Mouse (Mus musculus) embryonic fibroblast, embryonic 13.5 days (primary cell): ENCODE measurements around the gene Cdkl3. TPM values are rescaled to one million over a fixed set of nuclear protein-coding genes. Genes with fewer than 3 reads are reported as not detected.

Source experiments
- H3K27ac ChIP-seq: 2 replicates; pipeline ENCODE4 v1.5.1; 2012; ENCODE audit warnings: low read length, control low read depth, inconsistent platforms; ENCODE audit not compliant: insufficient read depth
- H3K4me1 ChIP-seq: 2 replicates; pipeline ENCODE4 v1.6.1; 2011; ENCODE audit warnings: low read length; ENCODE audit not compliant: control insufficient read depth, insufficient read depth
- H3K4me3 ChIP-seq: 2 replicates; pipeline ENCODE4 v1.5.1; 2011; ENCODE audit warnings: mild to moderate bottlenecking, control low read depth, low read length; ENCODE audit not compliant: insufficient read depth
- CTCF ChIP-seq: IDR thresholded peaks from 2 replicates; pipeline ENCODE4 v1.5.1; 2011; ENCODE audit warnings: mild to moderate bottlenecking, control low read depth, low read length, moderate library complexity, borderline replicate concordance; ENCODE audit not compliant: insufficient read depth
- POLR2A ChIP-seq: IDR thresholded peaks from 2 replicates; pipeline ENCODE4 v1.6.1; 2011; ENCODE audit warnings: low read depth, mild to moderate bottlenecking, control low read depth, low read length, moderate library complexity
- polyA plus RNA-seq: library from polyadenylated mRNA; stranded (reverse); fragments of >200 nt; gene quantifications from 2 replicates; pipeline ENCODE4 v1.2.4, GENCODE M21; 2011; ENCODE audit warnings: low read depth; ENCODE audit not compliant: missing spikeins, insufficient read length

Cdkl3 gene
- polyA plus RNA-seq, 1 experiment = 11.7 TPM

DNA sequence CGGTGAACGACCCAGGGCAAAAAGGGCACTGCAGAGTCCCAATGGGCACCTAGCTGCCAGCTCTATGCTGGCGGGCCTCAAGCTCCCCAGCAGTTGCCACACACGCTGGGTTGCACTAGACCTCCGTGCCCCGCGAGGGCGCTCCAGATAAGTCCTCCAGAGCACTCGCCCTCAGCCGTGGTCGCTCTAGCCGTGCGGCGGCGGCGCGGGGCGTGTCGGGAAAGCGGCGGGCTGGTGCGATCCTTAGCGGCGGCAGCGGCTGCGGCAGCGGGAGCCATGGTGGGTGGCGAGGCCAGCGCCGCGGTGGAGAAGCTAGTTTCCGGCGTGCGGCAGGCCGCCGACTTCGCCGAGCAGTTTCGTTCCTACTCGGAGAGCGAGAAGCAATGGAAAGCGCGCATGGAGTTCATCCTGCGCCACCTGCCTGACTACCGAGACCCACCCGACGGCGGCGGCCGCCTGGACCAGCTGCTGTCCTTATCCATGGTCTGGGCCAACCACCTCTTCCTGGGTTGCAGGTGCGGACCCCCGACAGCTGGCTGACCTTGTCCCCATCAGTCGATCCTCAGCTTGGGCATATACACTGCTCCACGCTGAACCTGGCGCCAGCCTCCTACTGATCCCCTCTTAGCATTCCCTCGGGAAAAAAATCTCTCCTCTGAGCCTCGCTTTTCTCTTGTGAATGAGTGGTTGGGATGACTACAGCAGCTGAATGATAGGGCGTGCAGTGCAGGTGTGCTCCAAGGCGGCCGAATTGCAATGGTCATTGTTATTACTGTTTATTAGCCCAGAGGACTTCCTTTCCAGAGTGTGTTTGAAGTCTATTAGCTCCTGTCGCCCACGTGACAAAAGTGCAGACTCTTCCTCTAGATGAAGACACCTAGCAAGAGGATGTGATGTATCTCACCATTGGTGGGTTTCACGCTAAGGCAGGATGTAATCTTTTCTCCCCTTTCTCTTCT is 36.3 kb upstream of the Cdkl3 start, which contains the start of gene Cdkn2aipnl:
Gene Cdkn2aipnl, plus strand, starts transcription at position 219 of the 959 bp plus-strand sequence.
- H3K27ac ChIP-seq = no peak within 1 kb of the TSS
- peak; percentile 64 for TF ChIP-seq POLR2A
- TF ChIP-seq CTCF = peak; percentile 86
- peak within 1 kb of the TSS; percentile 70 for H3K4me3 ChIP-seq
- H3K4me1 ChIP-seq = no peaks in the 10 kb centered on the region; the same call in 1 of the 2 replicates

DNA sequence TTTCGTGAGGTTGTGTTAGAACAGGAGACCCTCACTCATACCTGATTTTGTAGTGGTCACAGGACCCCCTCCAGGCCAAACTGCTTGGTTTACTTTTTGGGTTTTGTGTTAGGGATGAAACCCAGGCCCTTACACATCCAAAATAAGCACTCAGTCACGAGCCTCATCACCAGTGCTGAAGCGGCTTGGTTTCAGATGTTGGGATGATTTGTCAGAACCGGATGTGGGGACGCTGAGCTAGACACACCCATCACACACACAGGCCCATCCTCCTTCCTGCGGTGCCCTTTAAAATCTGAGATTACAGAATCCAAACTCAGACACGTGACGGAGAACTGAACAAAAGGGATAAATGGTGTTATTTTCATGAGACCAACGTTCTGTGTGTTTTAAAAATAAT is 35.1 kb upstream of the Cdkl3 start:
- Histone ChIP-seq H3K4me1 (no peaks in the 10 kb centered on the region; the same call in 1 of the 2 replicates), H3K27ac (no peak overlapping the region), H3K4me3 (no peak overlapping the region)
- TF ChIP-seq POLR2A (no peak), CTCF (no peak)

DNA sequence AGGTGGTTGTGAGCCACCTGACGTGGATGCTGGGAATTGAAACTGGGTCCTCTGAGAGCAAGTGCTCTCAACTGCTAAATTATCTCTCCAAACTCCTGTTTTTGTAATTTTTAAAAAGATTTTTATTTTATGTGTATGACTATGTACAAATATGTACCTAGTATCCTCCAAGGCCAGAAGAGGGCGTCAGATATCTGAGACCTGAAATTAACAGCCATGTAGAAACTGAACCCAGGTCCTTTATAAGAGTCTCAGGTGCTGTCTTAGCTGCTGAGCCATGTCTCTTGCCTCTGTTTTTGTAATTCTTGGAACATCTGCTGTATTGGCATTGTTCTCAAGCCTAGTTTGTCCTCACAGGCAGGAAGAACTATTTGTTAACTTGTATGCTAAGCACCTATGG is 34.5 kb upstream of the Cdkl3 start:
- H3K4me1 ChIP-seq = no peaks in the 10 kb centered on the region; the same call in 1 of the 2 replicates
- no peak overlapping the region for H3K4me3 ChIP-seq
- TF ChIP-seq CTCF (no peak), POLR2A (no peak)
- H3K27ac ChIP-seq = no peak overlapping the region

DNA sequence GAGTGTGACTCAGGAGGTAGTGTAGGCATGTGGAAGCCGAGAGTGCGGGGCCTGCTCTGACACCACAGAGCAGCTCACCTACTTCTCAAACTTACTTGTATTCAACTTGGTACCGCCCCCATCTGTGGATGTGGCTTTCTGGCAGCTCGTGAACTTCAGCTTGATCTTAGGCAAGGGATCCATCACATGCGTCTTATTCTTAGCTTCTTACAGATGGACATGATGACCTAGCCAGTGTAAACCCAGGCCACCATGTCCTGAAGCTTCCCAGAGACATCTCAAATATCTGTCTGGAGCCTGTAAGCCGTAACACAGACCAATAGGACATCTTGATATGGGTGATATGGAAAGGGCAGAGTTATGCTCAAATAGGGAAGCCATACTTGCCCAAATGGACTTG is 32.4 kb upstream of the Cdkl3 start:
- Histone ChIP-seq H3K4me1 (no peaks in the 10 kb centered on the region; the same call in 1 of the 2 replicates), H3K4me3 (no peak overlapping the region), H3K27ac (no peak overlapping the region)
- TF ChIP-seq POLR2A = no peak
- no peak for TF ChIP-seq CTCF

DNA sequence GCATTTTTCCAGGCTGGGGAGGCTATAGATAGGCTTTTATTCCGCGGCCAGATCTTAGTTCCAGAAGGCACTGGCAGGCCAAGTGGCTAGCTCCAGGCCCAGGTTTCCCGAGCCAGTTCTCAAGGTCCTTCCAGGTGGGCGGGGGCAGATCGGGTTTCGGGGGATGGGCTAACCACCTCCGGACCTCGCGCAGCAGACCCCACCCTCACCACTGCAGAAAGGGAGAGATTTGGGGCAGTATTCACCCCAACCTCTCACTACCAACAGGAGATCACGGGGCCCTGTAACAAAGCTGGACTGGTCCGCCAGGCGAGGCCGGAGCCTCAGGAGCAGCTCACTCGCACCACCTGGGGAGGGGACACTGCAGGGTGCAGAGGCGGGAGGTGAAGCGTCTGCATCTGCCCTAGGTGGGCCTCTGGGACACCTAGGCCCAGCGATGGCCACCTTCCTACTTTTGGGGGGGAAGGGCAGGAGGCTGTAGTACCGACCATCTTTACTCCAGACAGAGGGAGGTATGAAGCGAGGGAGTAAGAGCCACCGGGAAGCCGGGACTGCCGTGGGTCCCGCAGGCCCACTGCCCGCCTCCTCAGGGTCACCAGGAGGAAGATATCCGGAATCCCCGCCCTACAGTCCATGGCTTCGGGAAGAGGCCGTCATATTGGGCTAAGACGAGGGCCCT is 4.3 kb upstream of the Cdkl3 start:
- Histone ChIP-seq H3K4me3 (peak overlapping the region; percentile 90), H3K27ac (peak overlapping the region; percentile 55), H3K4me1 (no peaks in the 10 kb centered on the region; the same call in 1 of the 2 replicates)
- no peak for TF ChIP-seq CTCF
- peak; percentile 58 for TF ChIP-seq POLR2A

DNA sequence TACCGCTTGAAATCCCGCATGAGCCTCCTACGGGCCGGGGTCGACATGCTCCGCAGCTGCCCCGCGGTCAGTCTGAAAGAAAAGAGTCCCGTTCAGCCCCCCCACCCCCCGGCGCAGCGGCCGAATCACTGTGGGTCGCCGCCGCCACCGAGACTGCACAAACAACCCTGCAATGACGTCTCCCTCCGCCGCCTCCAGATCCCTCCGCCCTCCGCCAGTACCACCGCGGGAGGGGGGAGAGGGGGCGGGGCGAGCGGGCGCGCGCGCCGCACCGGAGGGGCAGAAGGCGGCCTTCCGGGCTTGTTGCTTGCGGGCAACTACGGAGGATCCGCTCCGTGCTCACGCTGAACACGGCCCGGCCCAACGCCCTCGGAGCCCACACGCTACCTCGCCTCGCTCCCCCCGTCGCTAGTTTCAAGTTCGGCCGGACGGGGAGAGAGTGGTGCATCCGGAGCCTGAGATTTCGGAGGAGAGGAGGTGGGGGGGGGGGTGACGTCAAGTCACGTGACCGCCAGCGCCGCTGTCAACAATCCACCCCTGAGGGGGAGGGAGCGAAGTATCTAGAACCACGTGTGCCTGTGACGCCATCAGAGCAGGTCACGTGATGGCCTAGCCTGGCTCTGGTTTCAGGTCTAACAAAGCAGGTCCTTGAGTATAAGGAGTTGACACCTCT is 3.6 kb upstream of the Cdkl3 start, which contains the start of gene Ube2b:
Gene Ube2b, minus strand, starts transcription at position 473 of the 673 bp plus-strand sequence.
- H3K4me3 ChIP-seq = peak within 1 kb of the TSS; percentile 90
- H3K27ac ChIP-seq = peak within 1 kb of the TSS; percentile 81
- H3K4me1 ChIP-seq = no peaks in the 10 kb centered on the region; the same call in 1 of the 2 replicates
- peak; percentile 63 for TF ChIP-seq POLR2A
- no peak for TF ChIP-seq CTCF

DNA sequence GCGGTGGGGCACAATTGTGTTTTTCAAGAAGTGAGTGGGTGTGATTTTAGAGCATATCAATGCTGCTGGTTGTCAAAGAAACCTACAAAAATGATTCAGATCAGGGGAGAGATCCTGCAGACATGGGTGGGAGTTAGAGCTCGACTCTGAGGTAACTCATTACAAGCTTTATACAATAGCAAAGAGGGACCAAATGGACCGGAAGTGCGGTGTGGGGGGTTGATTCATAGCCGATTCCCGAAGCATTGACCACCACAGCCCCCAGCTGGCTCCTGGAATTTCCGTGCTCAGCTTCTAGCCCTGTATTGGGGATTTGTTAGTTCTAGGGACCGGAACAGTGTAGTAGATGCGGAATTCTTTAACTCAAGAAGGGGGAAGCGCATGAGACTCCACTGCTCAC is 2.7 kb upstream of the Cdkl3 start:
- H3K4me3 ChIP-seq = no peak overlapping the region
- no peak for TF ChIP-seq POLR2A
- no peak for TF ChIP-seq CTCF
- H3K4me1 ChIP-seq = no peaks in the 10 kb centered on the region; the same call in 1 of the 2 replicates
- H3K27ac ChIP-seq = no peak overlapping the region

DNA sequence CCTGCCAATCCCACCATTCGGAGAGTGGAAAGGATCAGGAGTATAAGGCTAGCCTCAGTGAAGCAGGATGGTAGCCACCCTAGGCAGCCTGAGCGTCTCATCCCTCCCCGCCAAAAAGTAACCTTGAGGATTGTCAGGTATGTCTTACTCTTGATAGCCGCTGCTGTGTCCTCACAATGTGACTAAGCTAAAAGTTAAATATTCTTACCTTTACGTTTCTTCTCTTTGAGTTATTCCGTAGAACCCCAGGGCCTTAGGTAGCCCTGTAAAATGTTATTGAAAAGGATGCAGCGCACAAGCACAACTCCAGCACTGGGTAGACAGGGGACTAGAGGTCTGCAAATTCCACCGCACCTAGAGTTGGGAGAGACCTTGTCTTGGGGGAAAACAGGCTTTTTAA is 2.2 kb upstream of the Cdkl3 start:
- Histone ChIP-seq H3K4me1 (no peaks in the 10 kb centered on the region; the same call in 1 of the 2 replicates), H3K27ac (no peak overlapping the region), H3K4me3 (no peak overlapping the region)
- TF ChIP-seq CTCF (no peak), POLR2A (no peak)

DNA sequence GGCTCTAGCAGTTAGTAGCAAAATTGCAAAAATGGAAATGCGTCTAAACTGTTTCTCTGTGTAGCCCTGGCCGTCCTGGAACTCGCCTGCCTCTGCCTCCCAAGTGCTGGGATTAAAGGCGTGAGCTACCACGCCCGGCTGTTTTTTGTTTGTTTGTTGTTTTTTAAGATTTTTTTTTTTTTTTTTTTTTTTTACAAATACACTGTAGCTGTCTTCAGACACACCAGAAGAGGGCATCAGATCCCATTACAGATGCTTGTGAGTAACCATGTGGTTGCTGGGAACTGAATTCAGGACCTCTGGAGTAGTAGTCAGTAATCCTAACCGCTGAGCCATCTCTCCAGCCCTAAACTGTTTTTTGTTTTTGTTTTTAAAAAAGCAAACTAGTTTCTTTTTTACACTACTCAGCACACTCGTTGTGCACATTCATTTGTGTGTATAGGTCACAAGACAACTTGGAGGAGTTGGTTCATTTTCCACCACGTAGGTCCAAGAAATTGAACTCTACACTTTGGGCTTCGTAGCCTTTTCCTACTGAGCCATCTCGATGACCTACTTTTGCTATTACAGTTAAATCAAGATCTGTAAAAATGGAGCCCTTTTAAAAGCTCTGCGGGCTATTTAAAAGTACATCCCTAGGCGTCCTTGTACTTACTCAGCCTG is 1.0 kb upstream of the Cdkl3 start:
- TF ChIP-seq CTCF = no peak
- no peak for TF ChIP-seq POLR2A
- Histone ChIP-seq H3K27ac (peak overlapping the region; percentile 95), H3K4me1 (no peaks in the 10 kb centered on the region; the same call in 1 of the 2 replicates), H3K4me3 (peak overlapping the region; percentile 63; the same call in 1 of the 2 replicates)
